Mouse (Mus musculus) Patski (cell line): ENCODE data around the gene Mrs2. TPM values are rescaled to one million over a fixed set of nuclear protein-coding genes. Genes with fewer than 3 reads are reported as not detected.
"Not testable (repeated sequence)": the region's sequence is repeated elsewhere in the genome, so short reads cannot be mapped to it uniquely, and the experiment has no call there.

Source experiments
- ATAC-seq: fragments of 100-300 bp; one replicate; pipeline ENCODE4 v1.8.0; 2021
- CTCF ChIA-PET: fragments of 350-600 bp; sonication (Branson Sonifier 250); formaldehyde crosslinking; loops from one replicate; lab custom pipeline; 2022; ENCODE audit warnings: inconsistent platforms; lab: Charles Lee
- POLR2A ChIA-PET: fragments of 350-600 bp; sonication (Branson Sonifier 250); formaldehyde crosslinking; loops from one replicate; lab custom pipeline; 2022; ENCODE audit warnings: antibody characterized with exemption, inconsistent platforms; lab: Charles Lee
- DNase-seq: peaks from one replicate; pipeline ENCODE4 v3.0.0-alpha.2; 2011; ENCODE audit warnings: low read depth, low spot score
- H3K27me3 ChIP-seq: fragments of 371-371 bp; one replicate; pipeline ENCODE4 v1.5.1; 2021
- CTCF ChIP-seq: fragments of 100-300 bp; IDR thresholded peaks from one replicate; pipeline ENCODE4 v1.5.1; 2021
- in situ Hi-C: fragments of 300-500 bp; cut with MboI; formaldehyde crosslinking; loops from 3 replicates; pipeline ENCODE4 v1.11.1; 2018; ENCODE audit warnings: low pct_unique_long_range_greater_than_20kb, mixed read lengths
- polyA plus RNA-seq: library from polyadenylated mRNA; unstranded; gene quantifications from one replicate; pipeline ENCODE4 v1.2.3, GENCODE M21; 2021

The Mrs2 gene
- polyA plus RNA-seq, 1 experiment from 2014 or later, result 64.2 TPM

DNA sequence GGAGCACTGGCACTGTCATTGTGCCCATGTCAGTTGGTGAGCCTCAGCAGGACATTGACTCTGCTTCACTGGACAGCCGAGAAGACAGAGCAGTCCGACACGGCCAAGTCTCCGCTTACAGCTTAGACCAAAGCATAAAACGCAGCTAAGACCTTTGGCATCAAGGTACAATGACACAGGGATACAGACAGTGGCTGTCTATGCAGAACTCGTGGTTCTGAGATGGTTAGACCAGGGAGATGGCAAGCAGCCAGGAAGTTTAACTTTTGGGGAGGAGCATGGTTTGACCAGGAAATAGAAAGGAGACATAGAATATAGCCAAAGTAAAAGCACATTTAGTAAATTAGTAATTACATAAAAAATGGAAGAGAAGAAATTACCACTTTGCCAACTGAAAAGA, 31.2 kb downstream of the Mrs2 start:
- no peak for TF ChIP-seq CTCF
- ATAC-seq (no peak), DNase-seq (no peak)
- H3K27me3 ChIP-seq, result no peaks in the 10 kb centered on the region
- in situ Hi-C loops, result loop anchor here (10.0 kb wide), 1 partner anchor 504 kb away; no protein-coding TSS in a partner anchor
- POLR2A ChIA-PET, result no interaction called here
- CTCF ChIA-PET, result interaction anchor here (0.6 to 2.1 kb wide), 5 partner anchors 11 to 53 kb away, joined by 3 to 12 read pairs (median 4); partner anchors contain the start of gene Aldh5a1

DNA sequence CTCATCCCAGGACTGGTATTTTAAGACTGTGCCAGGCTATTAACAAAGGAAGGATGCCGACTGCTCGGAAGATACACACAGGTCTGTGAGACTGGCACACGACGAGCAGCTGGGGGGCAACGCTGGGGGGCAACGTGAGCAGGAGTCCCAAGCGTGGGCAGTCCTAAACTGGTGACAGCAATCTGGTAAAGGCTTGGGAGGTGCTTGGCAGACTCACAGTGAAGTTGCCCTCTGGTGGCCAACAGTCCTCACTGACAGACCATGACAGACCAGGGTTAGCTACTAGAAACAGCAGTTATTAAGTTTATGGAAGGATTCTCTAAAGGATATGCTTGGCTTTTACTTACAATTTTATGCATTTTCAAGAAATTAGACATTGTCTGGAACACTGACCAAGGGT, 31.8 kb downstream of the Mrs2 start:
- DNase-seq (no peak), ATAC-seq (no peak)
- POLR2A ChIA-PET, result no interaction called here
- TF ChIP-seq CTCF, result peak; percentile 80
- no peaks in the 10 kb centered on the region for H3K27me3 ChIP-seq
- CTCF ChIA-PET, result interaction anchor here (0.6 to 2.1 kb wide), 5 partner anchors 11 to 52 kb away, joined by 3 to 12 read pairs (median 4); partner anchors contain the start of gene Aldh5a1
- in situ Hi-C loops, result loop anchor here (10.0 kb wide), 1 partner anchor 504 kb away; no protein-coding TSS in a partner anchor

GRCm38 (mm10) chr13:24985435-24985834, 34.7 kb downstream of the Mrs2 start:
- in situ Hi-C loops, result loop anchor here (10.0 kb wide), 1 partner anchor 501 kb away; no protein-coding TSS in a partner anchor

DNA sequence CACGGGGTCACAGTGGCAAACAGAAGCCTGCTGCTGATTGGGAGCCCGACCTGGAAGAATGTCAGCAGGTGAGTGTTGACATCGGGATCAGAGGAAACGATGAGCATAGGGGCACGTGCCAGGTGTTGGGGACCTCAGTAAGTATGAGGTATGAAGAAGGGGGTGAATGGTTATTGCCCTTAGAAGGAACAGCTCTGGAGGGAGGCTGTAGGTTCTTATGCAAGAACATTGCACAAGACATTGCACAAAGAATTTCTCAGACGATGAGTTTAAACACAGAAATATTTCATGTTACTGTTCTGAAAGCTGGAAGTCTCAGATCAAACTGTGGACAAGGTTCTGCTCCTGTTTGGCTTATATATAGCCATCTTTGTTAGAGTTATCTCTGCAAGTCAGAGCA, 39.1 kb downstream of the Mrs2 start:
- TF ChIP-seq CTCF, result no peak
- DNase-seq (no peak), ATAC-seq (no peak)
- POLR2A ChIA-PET, result no interaction called here
- in situ Hi-C loops, result loop anchor here (5.0 to 10.0 kb wide), 2 partner anchors 44 to 496 kb away; partner anchors contain the start of gene Aldh5a1
- no peaks in the 10 kb centered on the region for H3K27me3 ChIP-seq
- CTCF ChIA-PET, result interaction anchor here (0.7 kb wide), 1 partner anchor 30 kb away, joined by 3 read pairs; no protein-coding TSS in a partner anchor

More at GRCm38 (mm10) chr13:24985435-24985834, 34.7 kb downstream of the Mrs2 start:
- no peaks in the 10 kb centered on the region for H3K27me3 ChIP-seq
- ChIA-PET POLR2A (interaction anchor here (0.5 kb wide), 1 partner anchor 17 kb away, joined by 3 read pairs; no protein-coding TSS in a partner anchor), CTCF (interaction anchor here (2.8 kb wide), 1 partner anchor 46 kb away, joined by 8 read pairs; no protein-coding TSS in a partner anchor)
- DNase-seq, result no peak
- no peak for TF ChIP-seq CTCF
- ATAC-seq, result no peak

DNA sequence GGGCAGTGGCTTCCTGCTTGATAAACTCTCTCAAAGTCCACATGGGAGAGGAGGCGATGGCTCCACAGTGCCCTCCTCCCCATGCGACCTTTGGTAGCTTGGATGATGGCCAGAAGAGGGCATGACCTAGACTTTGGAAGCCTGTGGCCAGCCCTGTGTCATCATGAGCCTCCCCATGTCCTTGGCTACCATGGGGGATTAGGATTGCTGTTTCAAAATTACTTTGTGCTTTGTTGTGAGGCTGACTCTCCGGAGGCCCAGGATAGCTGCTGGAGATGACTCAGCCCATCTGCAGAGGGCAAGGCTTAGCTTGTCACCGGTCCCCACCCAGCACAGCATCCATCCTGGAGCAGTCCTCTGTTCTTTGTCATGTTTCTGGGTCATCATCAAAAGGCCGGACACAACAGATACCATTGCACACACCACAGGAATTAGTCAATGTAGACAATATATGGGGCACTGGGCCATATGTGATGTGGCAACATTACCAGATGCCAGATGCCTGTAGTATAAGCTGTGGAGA, 42.3 kb downstream of the Mrs2 start:
- TF ChIP-seq CTCF, result no peak
- in situ Hi-C loops, result no loop called here
- POLR2A ChIA-PET, result interaction anchor here (1.1 kb wide), 1 partner anchor 9 kb away, joined by 3 read pairs; no protein-coding TSS in a partner anchor
- H3K27me3 ChIP-seq, result no peaks in the 10 kb centered on the region
- CTCF ChIA-PET, result interaction anchor here (1.2 to 1.6 kb wide), 3 partner anchors 11 to 41 kb away, joined by 4 to 5 read pairs (median 4); partner anchors contain the start of genes Aldh5a1 and Gpld1
- DNase-seq (no peak), ATAC-seq (peak; percentile 35)

DNA sequence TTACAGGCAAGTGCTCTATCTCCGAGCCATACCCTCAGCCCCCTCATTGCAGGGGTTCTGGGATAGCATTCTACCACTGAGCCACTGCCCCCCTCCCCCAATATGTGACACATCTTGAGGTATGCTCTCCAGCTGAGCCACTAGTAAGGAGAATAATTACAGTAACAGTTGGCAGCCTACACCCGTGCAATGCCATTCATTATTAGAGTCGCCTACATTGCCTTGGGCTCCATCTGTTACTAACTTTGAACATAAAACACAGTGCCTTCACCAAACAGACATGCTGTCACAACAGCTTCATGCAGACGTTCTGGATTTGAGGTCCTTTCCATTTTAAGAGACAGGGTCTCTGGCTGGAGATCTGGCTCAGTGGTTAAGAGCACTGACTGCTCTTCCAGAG, 43.8 kb downstream of the Mrs2 start:
- in situ Hi-C loops, result no loop called here
- ChIA-PET POLR2A (no interaction called here), CTCF (interaction anchor here (1.2 to 1.3 kb wide), 2 partner anchors 12 to 37 kb away, joined by 3 read pairs; no protein-coding TSS in a partner anchor)
- no peak for TF ChIP-seq CTCF
- H3K27me3 ChIP-seq, result no peaks in the 10 kb centered on the region
- DNase-seq (peak; percentile 19), ATAC-seq (no peak)

DNA sequence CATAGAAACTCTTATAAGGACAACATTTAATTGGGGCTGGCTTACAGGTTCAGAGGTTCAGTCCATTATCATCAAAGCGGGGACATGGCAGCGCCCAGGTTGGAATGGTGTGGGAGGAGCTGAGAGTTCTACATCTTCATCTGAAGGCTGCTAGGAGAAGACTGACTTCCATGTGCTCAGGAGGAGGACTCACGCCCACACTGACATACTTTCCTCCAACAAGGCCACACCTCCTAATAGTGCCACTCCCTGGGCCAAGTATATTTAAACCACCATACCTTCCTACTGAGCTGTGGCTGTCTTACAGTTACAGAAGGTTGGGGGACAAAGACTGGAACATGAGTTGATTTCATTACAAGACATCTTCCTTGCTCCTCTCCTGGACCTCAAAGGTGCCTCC, 48.4 kb downstream of the Mrs2 start:
- DNase-seq, ATAC-seq, in situ Hi-C loops: not testable (repeated sequence)

GRCm38 (mm10) chr13:24965846-24966201, 54.4 kb downstream of the Mrs2 start:
- TF ChIP-seq CTCF, result no peak
- DNase-seq (no peak), ATAC-seq (no peak)
- ChIA-PET CTCF (no interaction called here), POLR2A (no interaction called here)
- H3K27me3 ChIP-seq, result no peaks in the 10 kb centered on the region
- in situ Hi-C loops, result no loop called here

More for the DNA sequence above, 48.4 kb downstream of the Mrs2 start:
- POLR2A ChIA-PET, H3K27me3 ChIP-seq: not testable (repeated sequence)
- CTCF ChIA-PET, result interaction anchor here (1.2 kb wide), 1 partner anchor 33 kb away, joined by 5 read pairs; no protein-coding TSS in a partner anchor

DNA sequence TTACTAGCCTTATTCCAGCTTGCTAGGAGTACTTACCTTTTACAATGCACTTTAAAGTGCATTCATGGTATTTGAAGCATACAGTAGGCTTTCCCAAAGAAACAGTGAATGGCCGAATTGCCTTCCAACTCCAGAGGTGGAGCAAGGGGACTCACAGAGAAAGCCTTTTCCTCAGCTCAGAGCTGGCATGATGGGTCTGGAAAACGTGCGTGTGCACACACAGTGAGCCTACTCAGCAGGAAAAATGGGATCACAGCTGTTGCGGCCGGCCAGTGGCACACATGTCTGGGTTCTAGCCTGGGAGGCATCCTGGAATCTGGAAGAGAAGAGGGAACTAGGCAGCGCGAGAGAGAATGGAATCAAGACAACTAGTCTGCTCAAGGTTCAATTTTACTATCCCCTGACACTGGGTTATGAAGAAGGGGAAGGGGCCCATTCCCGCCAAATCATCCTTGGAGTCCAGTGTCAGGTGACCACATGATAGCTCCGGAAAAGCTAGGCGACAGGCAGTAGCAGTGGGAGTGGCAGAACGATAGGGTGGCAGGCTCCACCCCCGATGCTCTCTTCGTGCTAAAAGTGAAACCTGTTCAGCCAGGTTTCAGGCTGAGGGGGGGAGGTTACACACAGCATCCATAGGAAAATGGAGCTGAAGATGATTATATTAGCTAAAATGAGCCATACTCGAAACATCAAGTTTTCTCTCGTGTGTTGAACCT, 54.9 kb downstream of the Mrs2 start:
- POLR2A ChIA-PET, result no interaction called here
- no peaks in the 10 kb centered on the region for H3K27me3 ChIP-seq
- CTCF ChIA-PET, result no interaction called here
- no peak for ATAC-seq
- in situ Hi-C loops, result no loop called here
- DNase-seq, result no peak
- no peak for TF ChIP-seq CTCF

GRCm38 (mm10) chr13:24962119-24962518, 58.1 kb downstream of the Mrs2 start:
- CTCF ChIA-PET, result no interaction called here
- in situ Hi-C loops, result no loop called here
- TF ChIP-seq CTCF, result no peak

More at GRCm38 (mm10) chr13:24962119-24962518, 58.1 kb downstream of the Mrs2 start:
- ATAC-seq (no peak), DNase-seq (no peak)
- no peaks in the 10 kb centered on the region for H3K27me3 ChIP-seq
- POLR2A ChIA-PET, result no interaction called here
